Mouse (Mus musculus) myocyte (in vitro differentiated cells): ENCODE data around the gene Siva1. TPM values are rescaled to one million over a fixed set of nuclear protein-coding genes. Genes with fewer than 3 reads are reported as not detected.

ENCODE experiments used
- H3K27me3 ChIP-seq: one replicate; pipeline ENCODE4 v1.6.1; 2011; ENCODE audit not compliant: control insufficient read depth, insufficient read depth, insufficient read length
- H3K36me3 ChIP-seq: one replicate; pipeline ENCODE4 v1.6.1; 2011; ENCODE audit not compliant: control insufficient read depth, insufficient read depth
- H3K4me2 ChIP-seq: one replicate; pipeline ENCODE4 v1.6.1; 2011; ENCODE audit warnings: low read depth, control low read depth
- H3K4me3 ChIP-seq: one replicate; pipeline ENCODE4 v1.5.1; 2011; ENCODE audit warnings: mild to moderate bottlenecking, control low read depth, moderate library complexity
- H3K79me2 ChIP-seq: one replicate; pipeline ENCODE4 v1.6.1; 2011; ENCODE audit not compliant: control insufficient read depth, insufficient read depth
- H3ac ChIP-seq: one replicate; pipeline ENCODE4 v1.6.1; 2011; ENCODE audit not compliant: control insufficient read depth, insufficient read length
- CEBPB ChIP-seq: IDR thresholded peaks from 2 replicates; pipeline ENCODE4 v1.6.1; 2011; ENCODE audit warnings: mild to moderate bottlenecking, moderate library complexity; ENCODE audit not compliant: poor library complexity, insufficient read depth, severe bottlenecking
- E2F4 ChIP-seq: IDR thresholded peaks from one replicate; pipeline ENCODE4 v1.6.1; 2011; ENCODE audit warnings: mild to moderate bottlenecking, control low read depth, moderate library complexity; ENCODE audit not compliant: insufficient read depth
- MAX ChIP-seq: IDR thresholded peaks from one replicate; pipeline ENCODE4 v1.6.1; 2011; ENCODE audit warnings: low read depth, mild to moderate bottlenecking, control low read depth
- MYOD1 ChIP-seq, 3 experiments: IDR thresholded peaks; one replicate each; pipeline ENCODE4 v1.6.1; 2011; ENCODE audit warnings: control low read depth in 2 of 3, low read depth in 2 of 3, mild to moderate bottlenecking in 2 of 3, moderate library complexity in 1 of 3; ENCODE audit not compliant: insufficient read length in 2 of 3, control insufficient read depth in 1 of 3
- MYOG ChIP-seq, 3 experiments: IDR thresholded peaks; one replicate each; pipeline ENCODE4 v1.6.1; 2011; ENCODE audit warnings: control low read depth in 2 of 3, low read depth in 2 of 3, mild to moderate bottlenecking in 2 of 3; ENCODE audit not compliant: insufficient read length in 2 of 3, control insufficient read depth in 1 of 3, insufficient read depth in 1 of 3
- POLR2A ChIP-seq: IDR thresholded peaks from one replicate; pipeline ENCODE4 v1.6.1; 2011; ENCODE audit warnings: low read depth, mild to moderate bottlenecking, control low read depth, moderate library complexity; ENCODE audit not compliant: insufficient read length
- POLR2AphosphoS2 ChIP-seq: IDR thresholded peaks from one replicate; pipeline ENCODE4 v1.6.1; 2011; ENCODE audit warnings: low read depth, control low read depth; ENCODE audit not compliant: insufficient read length
- REST ChIP-seq: IDR thresholded peaks from one replicate; pipeline ENCODE4 v1.6.1; 2011; ENCODE audit warnings: mild to moderate bottlenecking, control low read depth, moderate library complexity; ENCODE audit not compliant: insufficient read depth, insufficient read length
- SRF ChIP-seq: IDR thresholded peaks from one replicate; pipeline ENCODE4 v1.6.1; 2011; ENCODE audit warnings: low read depth; ENCODE audit not compliant: control insufficient read depth, insufficient read length
- TCF12 ChIP-seq: IDR thresholded peaks from one replicate; pipeline ENCODE4 v1.6.1; 2011; ENCODE audit warnings: mild to moderate bottlenecking, control low read depth; ENCODE audit not compliant: poor library complexity, insufficient read depth, severe bottlenecking
- TCF3 ChIP-seq: IDR thresholded peaks from one replicate; pipeline ENCODE4 v1.6.1; 2011; ENCODE audit warnings: low read depth, control low read depth; ENCODE audit not compliant: insufficient read length
- USF1 ChIP-seq: IDR thresholded peaks from one replicate; pipeline ENCODE4 v1.6.1; 2011; ENCODE audit warnings: low read depth, mild to moderate bottlenecking, control low read depth, moderate library complexity
- polyA plus RNA-seq: library from polyadenylated mRNA; unstranded; fragments of >200 nt; fragmentation: generic; extraction: Trizol; gene quantifications from one replicate; pipeline ENCODE4 v1.2.1, GENCODE M21; 2012; ENCODE audit warnings: missing spikeins

The Siva1 gene
- polyA plus RNA-seq, 1 experiment, result 85.6 TPM

DNA sequence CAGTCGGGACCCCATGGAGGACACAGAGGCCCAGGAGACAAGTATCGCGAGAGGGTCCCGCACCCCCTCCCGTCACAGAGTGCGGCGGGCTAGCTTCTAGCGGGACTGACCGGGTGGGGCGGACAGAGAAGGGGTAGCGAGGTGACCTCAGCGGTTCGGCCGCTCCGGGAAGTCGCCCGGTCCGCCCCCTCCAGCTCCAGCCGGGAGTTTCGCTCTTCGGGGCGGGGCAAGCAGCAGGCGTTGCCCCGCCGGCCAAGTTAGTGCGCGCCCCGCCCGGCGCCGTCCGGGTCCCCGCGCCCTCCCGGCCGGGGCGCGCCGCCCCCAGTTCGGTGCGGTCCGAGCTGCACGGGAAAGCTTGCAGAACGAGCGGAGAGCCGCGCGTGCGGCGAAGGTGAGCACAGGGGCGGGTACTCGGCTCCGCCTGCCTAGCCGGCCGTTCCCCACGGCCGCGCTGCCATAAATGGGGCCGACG is 34.1 kb downstream of the Siva1 start, which contains the start of gene Zbtb42:
Gene Zbtb42 (plus strand): TSS at position 274 of the 472 bp plus-strand sequence.
- TF ChIP-seq POLR2AphosphoS2 (peak; percentile 62), SRF (peak; percentile 53), POLR2A (peak; percentile 59), MYOG (IDR thresholded peaks at IDR 0.05; ENCODE audit: control insufficient read depth in 1 of 3, insufficient read depth in 1 of 3, insufficient read length in 2 of 3, low read depth in 2 of 3) (peak in 1 of 3 experiments; percentile 4), USF1 (no peak), MYOD1 (IDR thresholded peaks at IDR 0.05; ENCODE audit: control insufficient read depth in 1 of 3, insufficient read length in 2 of 3, low read depth in 2 of 3) (peak in 1 of 3 experiments; percentile 36), REST (no peak), CEBPB (no peak), TCF3 (no peak), MAX (no peak), E2F4 (no peak), TCF12 (no peak)
- Histone ChIP-seq H3K36me3 (no peaks in the 10 kb centered on the region), H3K27me3 (no peaks in the 10 kb centered on the region), H3K4me2 (peak within 1 kb of the TSS; percentile 84), H3ac (peak within 1 kb of the TSS; percentile 54), H3K79me2 (no peaks in the 10 kb centered on the region), H3K4me3 (peak within 1 kb of the TSS; percentile 23)

- Histone ChIP-seq H3ac (peak overlapping the region; percentile 54), H3K4me3 (peak overlapping the region; percentile 23), H3K79me2 (no peaks in the 10 kb centered on the region), H3K4me2 (peak overlapping the region; percentile 71), H3K36me3 (no peaks in the 10 kb centered on the region), H3K27me3 (no peaks in the 10 kb centered on the region)
- no peak for TF ChIP-seq REST
- TF ChIP-seq POLR2AphosphoS2, result no peak
- peak; percentile 26 for TF ChIP-seq POLR2A
- no peak for TF ChIP-seq TCF12
- TF ChIP-seq MYOG (IDR thresholded peaks at IDR 0.05; ENCODE audit: control insufficient read depth in 1 of 3, insufficient read depth in 1 of 3, insufficient read length in 2 of 3, low read depth in 2 of 3), result peak in 1 of 3 experiments; percentile 36
- peak in 1 of 3 experiments; percentile 33 for TF ChIP-seq MYOD1 (IDR thresholded peaks at IDR 0.05; ENCODE audit: control insufficient read depth in 1 of 3, insufficient read length in 2 of 3, low read depth in 2 of 3)
Observed at GRCm38 (mm10) chr12:112679027-112679996, 34.8 kb downstream of the Siva1 start.

DNA sequence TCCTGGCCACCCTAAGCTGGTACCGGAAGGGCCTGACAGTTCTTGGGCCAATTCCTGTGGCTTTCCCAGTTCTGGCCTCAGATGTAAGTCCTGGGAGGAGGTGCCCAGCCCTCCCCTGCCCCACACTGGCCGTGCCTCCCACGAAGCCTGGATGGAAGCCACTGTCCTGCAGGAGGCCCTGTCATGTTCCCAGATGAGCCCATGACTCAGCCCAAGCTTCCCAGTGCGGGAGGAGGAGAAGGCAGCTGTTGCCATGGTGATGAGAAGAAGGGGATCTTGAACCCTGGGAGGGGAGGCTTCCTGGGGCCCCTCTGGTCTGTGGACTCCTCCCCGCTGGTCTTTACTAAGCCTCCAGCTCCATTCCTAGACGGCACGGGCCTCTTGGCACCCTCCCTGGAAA is 38.9 kb downstream of the Siva1 start:
- TF ChIP-seq MYOD1 (IDR thresholded peaks at IDR 0.05; ENCODE audit: control insufficient read depth in 1 of 3, insufficient read length in 2 of 3, low read depth in 2 of 3) (peak in 1 of 3 experiments; percentile 5), SRF (no peak), POLR2A (no peak)
- Histone ChIP-seq H3K36me3 (no peaks in the 10 kb centered on the region), H3K4me3 (no peak overlapping the region), H3ac (no peak overlapping the region), H3K79me2 (no peaks in the 10 kb centered on the region), H3K27me3 (no peaks in the 10 kb centered on the region), H3K4me2 (no peak overlapping the region)

DNA sequence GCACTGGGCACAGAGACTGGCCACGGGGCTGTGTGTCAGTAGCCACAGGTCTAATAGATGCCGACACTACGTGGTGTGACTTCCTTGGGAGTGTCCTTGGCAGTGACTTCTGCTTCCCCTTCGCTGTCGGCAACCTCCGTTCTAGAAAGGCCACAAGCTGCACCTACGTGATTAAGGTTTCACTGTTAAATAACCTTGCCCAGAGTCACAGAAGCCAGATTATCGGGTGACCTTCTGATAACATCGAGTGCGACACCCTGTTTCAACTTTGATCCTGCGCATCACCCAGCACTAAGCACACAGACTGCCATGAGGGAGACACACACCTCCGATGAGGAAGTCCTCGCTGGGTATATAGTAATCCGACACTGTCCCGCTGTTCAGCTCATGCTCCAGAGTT is 44.0 kb downstream of the Siva1 start:
- Histone ChIP-seq H3K4me2 (peak overlapping the region; percentile 12), H3K27me3 (no peaks in the 10 kb centered on the region), H3K79me2 (peaks cover 3% of the 10 kb centered on the region), H3K4me3 (no peak overlapping the region), H3K36me3 (no peaks in the 10 kb centered on the region), H3ac (no peak overlapping the region)
- no peak for TF ChIP-seq POLR2AphosphoS2
- TF ChIP-seq MAX, result no peak
- TF ChIP-seq REST, result no peak
- TF ChIP-seq SRF, result no peak
- no peak for TF ChIP-seq E2F4
- TF ChIP-seq MYOD1 (IDR thresholded peaks at IDR 0.05; ENCODE audit: control insufficient read depth in 1 of 3, insufficient read length in 2 of 3, low read depth in 2 of 3), result no peak
- no peak for TF ChIP-seq TCF3
- TF ChIP-seq POLR2A, result no peak
- no peak for TF ChIP-seq MYOG (IDR thresholded peaks at IDR 0.05; ENCODE audit: control insufficient read depth in 1 of 3, insufficient read depth in 1 of 3, insufficient read length in 2 of 3, low read depth in 2 of 3)
- TF ChIP-seq USF1, result no peak
- no peak for TF ChIP-seq CEBPB
- no peak for TF ChIP-seq TCF12
